Mouse (Mus musculus): ENCODE data around the gene Asic5. TPM values are rescaled to one million over a fixed set of nuclear protein-coding genes. Genes with fewer than 3 reads are reported as not detected.

Asic5 gene
- not detected in 2 replicates for polyA plus RNA-seq (2012; rRNA removed; ENCODE audit: low replicate concordance)

DNA sequence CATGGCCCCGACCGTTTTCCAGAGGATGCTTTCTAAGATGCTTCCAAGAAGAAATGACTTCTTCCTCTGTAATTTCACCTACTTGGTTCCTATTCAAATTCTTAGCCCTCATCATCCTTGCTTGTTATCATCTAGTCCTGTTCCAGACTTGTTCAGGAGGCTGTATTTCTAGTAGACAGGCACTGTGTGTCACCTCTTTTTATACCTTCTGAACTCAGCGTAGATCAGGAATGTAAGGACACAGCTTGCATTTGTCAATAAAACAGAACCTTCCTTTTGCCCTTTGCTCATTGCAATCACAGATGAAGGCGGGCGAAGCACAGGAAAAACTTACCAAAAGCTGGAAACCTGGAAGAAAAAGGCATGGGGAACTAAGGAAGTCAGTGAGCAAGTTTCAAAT, at the start of gene Asic5:
Gene Asic5, plus strand, starts transcription at position 301 of the 400 bp plus-strand sequence.

DNA sequence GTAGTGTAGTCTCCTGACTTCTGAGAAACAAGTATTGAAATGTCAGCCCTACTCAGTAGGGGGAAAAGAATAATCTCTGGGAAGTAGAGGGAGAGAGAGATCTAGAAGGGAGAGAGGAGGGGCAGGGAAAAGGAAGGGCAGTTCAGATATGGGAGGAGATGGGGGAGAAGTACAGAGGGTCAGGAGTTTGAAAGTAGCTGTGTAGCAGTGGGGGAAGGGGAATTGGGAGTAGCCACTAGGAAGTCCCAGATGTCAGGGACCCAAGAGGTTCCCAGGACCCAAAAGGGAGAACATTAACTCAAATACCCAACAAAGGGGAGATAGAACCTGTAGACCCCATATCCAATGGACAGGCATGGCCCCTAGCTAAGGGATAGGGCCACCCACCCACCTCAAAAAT, 6.0 kb upstream of the Asic5 start, which contains the start of gene Tdo2:
Gene Tdo2, minus strand, starts transcription at position 101 of the 400 bp plus-strand sequence.

Other genes starting within 250 kb of the Asic5 start
- 16.1 and 23.3 TPM in 2 replicates for gene Ctso, start 49.7 kb upstream of the Asic5 start, polyA plus RNA-seq (2012; rRNA removed; ENCODE audit: low replicate concordance)
- gene Tdo2, start 6.1 kb upstream of the Asic5 start, polyA plus RNA-seq (2012; rRNA removed; ENCODE audit: low replicate concordance), result not detected in 2 replicates
- gene Gucy1b1, start 92.4 kb downstream of the Asic5 start, polyA plus RNA-seq (2012; rRNA removed; ENCODE audit: low replicate concordance), result 9.3 and 10.4 TPM in 2 replicates
- gene Gucy1a1, start 163.5 kb downstream of the Asic5 start, polyA plus RNA-seq (2012; rRNA removed; ENCODE audit: low replicate concordance), result 13.9 and 14.2 TPM in 2 replicates

Measured in subcutaneous adipose tissue, adult 2 months (tissue).